Mouse (Mus musculus) thymus, adult 2 months (tissue): Measurements from ENCODE around the gene Tmem239.

Source experiments
- CTCF ChIP-seq: fragments of 200-500 bp; IDR thresholded peaks from 2 replicates; pipeline ENCODE4 v1.5.1; 2012; ENCODE audit warnings: mild to moderate bottlenecking, control low read depth, low read length, moderate library complexity, borderline replicate concordance; ENCODE audit not compliant: control insufficient read depth, poor library complexity, insufficient read depth; ENCODE audit errors: extremely low read depth
- POLR2A ChIP-seq: fragments of 200-500 bp; IDR thresholded peaks from 2 replicates; pipeline ENCODE4 v1.6.1; 2012; ENCODE audit warnings: mild to moderate bottlenecking, low read length, control low read depth, moderate library complexity; ENCODE audit not compliant: control insufficient read depth, poor library complexity, insufficient read depth; ENCODE audit errors: extremely low read depth

DNA sequence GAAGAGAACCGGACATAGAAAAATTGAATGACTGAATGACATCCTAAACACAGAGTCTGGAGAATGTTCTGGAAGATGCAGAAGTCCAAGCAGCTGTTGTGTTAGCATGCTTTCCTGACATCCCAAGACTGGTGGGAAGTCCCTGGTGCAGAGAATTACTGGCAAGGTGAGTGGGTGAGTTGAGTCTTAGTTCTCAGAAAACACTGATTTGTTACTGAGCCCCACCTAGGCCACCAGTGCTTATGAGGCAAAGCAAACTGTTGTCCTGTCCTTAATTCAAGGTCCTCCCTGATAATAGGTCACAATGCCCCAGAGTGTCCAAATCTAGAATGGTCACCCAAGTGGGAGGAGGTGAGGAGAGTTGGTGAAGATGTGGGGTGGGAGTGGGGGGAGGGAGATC is 1.3 kb upstream of the Tmem239 start, which contains the start of the genes Gm28372 and 1700020A23Rik:
- TF ChIP-seq CTCF (no peak), POLR2A (no peak)
